Mouse (Mus musculus): ENCODE data around the gene Capn10.
"Not testable (repeated sequence)": the region's sequence is repeated elsewhere in the genome, so short reads cannot be mapped to it uniquely, and the experiment has no call there.

Capn10 gene

DNA sequence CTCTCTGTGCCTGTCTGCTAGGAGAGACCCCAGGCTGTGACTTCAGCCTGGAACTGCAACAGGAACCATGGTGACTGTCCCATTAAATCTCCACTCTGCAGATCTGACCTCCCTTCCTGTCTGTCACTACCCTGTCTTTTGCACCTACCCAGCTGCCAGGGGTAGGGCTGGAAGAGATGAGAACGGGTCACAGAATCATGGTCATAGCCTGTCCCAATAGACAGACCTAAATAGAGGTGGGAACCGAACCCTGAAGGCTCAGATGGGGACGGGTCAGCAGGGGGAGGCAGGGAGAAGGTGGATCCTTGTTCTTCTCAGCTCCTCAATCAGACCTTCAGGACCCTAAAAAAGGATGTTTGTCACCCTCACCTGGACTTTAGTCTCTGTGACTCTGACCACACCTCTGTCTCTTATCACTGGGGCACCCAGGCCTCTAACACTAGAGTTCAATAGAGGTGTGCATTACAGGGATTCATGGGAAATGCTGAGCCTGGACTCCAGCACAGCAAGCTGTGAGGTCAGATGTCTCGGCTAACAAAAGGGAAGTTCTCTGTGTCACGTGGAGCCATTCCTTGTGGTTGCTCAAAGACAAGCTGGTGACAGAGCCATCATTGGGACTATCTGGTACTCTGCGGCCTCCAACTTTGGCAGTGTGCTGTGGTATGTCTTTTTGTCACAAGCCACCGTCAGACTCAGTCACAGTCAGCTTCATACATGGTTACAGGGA lies 13.5 kb upstream of the Capn10 start:
- DNase-seq, result no peak

DNA sequence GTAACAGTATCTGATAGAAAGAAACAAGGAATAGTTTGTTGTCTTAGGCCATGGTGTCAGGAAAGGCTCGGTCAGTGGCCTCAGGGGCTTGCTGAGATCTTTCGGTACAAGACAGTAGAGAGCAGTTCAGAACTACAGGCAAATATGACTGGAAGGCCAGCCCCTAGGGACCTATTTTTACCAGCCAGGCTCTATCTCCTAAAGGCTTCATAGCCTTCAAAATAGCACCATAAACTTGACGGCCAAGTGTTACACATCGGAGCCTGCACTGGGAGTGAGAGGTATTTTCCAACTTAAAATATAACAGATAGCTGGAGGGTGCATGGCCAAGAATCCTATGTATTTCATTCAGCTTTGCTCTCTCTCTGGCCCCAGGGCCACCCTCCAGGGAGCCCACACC lies 12.7 kb upstream of the Capn10 start:
- DNase-seq, result no peak

DNA sequence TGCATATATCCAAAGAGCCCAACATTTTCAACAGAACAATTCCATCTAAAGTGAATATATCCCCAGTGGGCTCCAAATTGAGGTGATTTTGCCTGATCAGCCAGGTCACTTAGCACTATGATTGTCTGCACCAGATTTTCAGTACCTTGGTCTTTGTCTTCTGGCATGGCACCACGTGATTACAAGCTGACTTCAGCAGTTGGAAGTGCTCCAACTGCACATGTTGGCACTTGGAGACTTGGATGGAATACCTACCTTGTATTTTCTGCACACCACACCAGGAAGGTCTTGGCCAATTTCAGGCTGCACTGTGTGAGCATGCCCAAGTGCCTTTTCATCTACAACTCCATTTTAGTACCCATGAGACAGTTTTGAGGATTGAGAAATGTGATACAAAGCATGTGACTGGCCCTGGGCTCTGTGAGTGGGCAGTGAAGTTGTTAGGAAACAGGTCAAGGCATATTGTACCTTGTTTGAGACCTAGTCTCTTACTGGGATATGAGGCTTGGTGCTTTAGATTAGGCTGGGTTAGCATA lies 3.9 kb upstream of the Capn10 start:
- peak; percentile 90 for DNase-seq

DNA sequence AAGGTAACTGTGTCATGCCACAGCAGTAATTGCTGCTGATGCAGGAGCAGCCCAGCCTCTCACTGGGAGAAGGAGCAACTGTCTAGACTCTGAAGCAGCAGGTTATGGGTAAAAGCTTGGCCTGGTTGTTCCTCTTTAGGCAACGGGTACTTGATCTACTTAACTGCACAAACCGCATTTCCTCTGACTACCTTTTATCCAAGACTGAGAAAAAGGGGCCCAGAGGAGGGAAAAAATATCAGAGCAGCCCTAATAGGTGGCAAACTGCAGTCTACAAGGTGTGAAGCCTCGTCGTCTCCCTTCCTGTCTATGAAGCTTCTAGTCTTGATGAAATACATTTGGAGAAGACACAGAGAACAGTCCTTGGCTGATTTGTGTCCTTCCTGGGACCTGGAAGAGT lies 565 bp upstream of the Capn10 start:
- DNase-seq, result no peak

DNA sequence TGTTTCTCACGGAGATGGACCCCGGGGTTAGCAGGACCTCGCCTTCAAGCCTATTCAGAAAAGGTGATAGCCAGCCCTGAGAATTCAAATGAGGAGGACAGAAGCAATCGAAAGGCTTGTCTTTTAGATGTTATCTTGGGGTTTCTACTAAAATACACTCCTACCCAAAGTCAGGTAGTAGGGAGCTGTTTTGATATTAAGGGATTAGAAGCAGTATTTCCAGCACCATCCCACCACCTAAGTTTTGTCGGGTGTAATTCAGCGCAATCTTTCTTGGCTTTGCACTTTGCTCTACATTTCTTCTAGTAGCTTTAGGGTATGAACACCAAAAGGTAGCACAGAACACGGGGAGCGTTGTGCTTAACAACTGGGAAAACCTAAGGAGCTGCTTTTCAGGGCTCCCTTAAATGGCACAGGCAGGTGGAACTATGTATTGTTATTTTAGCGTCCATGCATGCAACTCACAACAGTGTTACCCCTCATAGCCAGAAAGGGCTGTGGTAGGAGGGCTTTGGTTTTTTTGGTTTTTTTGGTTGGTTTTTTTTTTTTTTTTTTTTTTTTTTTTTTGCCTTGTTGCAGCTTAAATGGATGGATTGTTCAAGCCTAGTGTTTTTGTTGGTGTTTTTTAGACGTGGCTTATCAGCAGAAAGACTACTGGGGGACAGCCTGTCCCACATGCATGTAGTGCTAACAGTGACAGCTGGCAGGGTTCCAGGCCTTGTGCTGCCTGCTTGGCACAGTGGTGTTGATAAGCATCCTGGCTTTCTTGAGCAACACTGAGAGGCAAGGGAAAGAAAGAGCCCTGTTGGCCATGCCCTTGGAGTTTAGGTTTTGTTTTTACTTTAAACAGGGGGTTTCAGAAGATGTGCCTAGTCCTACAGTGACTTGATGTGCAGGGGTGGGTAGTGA lies 1.1 kb downstream of the Capn10 start:
- DNase-seq, result peak; percentile 51

DNA sequence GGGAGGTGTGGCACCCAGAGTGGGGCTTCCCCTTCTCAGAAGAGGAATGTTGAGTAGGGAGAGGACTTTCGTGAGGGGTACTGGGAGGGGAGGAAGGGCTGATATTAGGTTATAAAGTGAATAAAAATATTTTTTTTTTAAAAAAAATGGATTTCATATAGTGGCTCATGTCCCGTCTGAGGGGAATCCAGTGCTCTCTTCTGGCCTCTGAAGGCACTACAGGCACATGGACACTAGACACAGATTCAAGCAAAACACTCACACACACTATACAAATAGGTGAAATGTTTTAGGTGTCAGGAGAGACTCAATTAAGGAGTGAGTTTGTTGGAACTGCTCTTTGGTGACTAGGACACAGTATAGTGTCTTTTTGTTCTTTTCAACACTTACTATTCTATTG lies 1.8 kb downstream of the Capn10 start:
- no peak for DNase-seq

DNA sequence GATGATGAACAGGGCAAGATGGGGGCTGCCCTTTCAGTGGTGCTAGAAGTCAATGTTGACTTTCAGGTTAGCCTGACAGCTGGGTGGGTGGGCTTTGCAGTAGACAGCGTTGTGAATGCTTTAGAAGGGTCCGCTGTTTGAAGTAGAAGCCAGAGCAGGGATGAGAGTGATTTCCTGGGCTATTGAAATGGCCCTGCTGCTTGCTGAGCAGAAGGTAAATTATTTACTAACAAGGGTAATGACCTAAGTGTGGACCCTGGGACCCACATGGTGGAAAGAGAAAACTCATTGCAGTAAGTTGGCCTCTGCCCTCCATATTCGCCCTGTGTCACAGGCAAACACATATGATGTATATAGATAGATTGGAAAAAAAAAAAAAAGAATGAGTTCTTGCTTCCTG lies 2.3 kb downstream of the Capn10 start:
- DNase-seq, result peak; percentile 62

DNA sequence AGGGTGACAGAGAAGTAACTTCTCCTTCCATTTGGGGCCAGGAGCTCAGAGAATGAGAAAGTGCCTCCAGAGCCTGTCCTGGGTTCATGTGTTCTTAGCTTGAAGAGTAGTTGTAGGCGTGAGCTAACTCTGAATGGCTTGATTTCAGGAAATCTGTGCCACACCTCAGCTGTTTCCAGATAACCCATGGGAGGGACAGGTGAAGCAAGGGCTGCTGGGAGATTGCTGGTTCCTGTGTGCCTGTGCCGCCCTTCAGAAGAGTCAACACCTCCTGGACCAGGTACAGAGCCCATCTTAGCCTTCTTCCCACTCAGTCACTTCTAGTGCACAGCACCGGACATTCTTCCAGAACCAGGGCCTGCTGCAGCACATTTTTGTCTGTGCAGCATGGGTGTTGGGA lies 3.6 kb downstream of the Capn10 start:
- DNase-seq, result no peak

DNA sequence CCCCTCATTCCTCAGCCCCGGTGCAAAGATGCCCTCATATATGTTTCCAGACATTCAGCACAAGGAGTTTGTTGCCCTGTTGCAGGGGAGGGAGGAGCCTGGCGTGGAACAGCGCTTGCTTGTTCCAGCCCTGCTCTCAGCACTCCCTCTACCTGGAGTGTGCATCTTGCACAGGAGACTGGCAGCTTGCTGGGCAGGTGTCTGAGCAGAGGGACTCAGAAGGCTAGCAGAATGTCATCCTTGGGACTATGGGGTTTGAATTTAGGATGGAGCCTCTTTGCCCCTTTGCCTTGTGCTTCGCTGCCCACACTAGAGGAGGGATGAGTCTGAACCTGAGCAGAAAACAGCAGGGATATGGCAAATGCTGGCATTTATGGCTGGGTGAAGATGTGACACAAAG lies 5.6 kb downstream of the Capn10 start:
- DNase-seq, result no peak

DNA sequence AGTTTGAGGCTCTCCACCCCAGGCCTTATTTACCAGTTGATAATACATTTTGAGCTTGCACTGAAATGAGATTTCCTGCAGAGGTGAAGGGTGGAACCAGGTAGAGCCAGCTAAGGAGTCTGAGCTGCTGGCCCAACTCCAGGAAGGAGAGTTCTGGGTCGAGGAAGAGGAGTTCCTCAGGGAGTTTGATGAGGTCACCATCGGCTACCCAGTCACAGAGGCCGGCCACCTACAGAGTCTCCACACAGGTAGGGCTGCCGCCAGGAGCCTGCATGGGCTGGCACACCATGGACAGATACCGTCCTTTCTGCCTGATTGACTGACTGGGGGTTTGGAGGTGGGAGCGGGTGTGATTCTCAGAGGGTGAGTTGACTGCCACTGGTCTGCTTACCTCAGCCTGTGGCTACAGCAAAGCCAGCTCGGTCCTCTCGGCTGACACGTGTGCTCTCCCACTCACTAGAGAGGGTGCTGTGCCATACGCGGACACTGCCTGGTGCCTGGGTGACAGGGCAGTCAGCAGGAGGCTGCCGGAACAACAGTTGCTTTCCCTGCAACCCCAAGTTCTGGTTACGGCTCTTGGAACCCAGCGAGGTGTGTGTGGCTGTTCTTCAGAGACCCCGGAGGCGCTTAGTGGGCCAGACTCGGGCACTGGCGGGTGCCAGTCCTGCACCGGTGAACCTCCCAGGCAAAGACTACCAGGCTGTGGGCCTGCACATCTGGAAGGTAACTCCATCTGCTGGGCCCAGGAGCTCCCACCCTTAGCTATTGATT lies 9.2 kb downstream of the Capn10 start:
- DNase-seq, result no peak

DNA sequence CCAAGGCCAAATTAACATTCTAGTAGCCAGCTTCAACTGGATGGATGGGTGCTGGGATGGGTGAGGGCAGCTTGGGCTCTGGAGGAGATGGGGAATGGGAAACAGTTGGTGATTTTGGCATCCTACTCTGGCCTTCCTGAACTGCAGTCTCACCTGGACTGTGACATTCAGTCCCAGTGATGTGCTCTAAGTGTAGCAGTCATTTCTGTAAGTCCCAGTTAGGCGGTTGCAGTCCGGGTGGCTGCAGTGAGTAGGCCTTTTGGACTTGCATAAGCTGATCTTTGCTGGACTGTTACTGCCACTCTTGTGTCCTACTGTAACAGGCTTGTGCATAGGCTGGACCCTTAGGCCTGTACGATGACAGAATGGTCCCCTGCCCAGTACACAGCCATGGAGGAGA lies 13.8 kb downstream of the Capn10 start:
- peak; percentile 36 for DNase-seq

DNA sequence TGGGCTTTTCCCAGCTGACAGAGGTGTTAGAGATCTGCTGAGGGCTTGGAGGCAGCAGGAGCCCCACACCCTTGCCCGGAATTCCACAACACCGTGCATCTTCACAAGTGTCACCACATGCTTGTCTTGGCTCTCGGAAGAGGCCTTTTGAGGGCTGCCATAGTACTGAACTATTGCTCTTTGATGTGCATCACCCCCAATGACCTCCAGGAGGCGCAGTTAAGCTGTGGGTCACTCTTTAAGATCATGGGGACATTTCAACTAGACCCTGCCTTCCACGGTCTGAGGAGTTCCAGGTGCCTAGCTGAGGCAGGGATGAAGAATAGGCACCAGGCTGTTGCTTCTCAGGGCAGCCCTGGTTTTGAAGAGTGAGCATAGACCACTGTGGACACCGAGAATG lies 15.2 kb downstream of the Capn10 start:
- no peak for DNase-seq

DNA sequence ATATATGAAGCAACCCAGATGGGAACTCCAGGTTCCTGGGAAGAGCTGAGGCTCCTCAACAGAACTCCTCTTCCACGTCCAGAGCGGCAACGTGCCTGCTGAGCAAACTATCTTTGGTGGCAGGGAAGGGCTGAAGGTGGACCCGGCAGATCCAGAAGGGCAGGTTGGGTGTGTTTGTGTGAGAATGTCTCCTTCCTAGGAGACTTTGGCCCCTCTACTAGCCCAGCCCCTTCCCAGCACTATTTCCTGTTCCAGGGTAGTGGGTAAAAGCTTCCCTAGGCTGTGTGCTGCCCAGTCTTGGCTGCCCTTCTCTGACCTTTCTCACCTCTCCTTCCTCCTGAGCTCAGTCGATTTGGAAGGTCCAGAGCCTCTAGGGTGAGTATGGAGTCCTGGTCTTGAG lies 16.4 kb downstream of the Capn10 start, which contains the start of gene Gpr35:
Gene Gpr35, plus strand, starts transcription at position 259 of the 400 bp plus-strand sequence.
- no peak for DNase-seq

DNA sequence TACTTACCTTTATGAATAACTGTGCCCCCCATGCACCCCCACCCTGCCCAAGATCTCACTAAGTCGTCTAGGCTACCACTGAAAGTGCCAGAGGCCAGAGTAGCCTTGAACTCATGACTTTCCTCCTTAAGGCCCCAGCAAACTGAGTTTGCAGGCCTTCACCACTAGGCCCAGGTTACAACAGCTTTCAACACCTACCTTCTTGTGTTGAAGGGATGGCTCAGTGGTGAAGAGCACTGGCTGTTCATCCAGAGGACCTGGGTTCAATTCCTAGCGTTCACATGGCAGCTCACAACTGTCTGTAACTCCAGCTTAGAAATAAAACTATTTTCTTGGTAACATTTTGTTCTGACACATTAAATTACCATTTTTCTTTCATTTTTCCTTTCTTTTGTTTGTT lies 19.5 kb downstream of the Capn10 start:
- DNase-seq, result no peak

DNA sequence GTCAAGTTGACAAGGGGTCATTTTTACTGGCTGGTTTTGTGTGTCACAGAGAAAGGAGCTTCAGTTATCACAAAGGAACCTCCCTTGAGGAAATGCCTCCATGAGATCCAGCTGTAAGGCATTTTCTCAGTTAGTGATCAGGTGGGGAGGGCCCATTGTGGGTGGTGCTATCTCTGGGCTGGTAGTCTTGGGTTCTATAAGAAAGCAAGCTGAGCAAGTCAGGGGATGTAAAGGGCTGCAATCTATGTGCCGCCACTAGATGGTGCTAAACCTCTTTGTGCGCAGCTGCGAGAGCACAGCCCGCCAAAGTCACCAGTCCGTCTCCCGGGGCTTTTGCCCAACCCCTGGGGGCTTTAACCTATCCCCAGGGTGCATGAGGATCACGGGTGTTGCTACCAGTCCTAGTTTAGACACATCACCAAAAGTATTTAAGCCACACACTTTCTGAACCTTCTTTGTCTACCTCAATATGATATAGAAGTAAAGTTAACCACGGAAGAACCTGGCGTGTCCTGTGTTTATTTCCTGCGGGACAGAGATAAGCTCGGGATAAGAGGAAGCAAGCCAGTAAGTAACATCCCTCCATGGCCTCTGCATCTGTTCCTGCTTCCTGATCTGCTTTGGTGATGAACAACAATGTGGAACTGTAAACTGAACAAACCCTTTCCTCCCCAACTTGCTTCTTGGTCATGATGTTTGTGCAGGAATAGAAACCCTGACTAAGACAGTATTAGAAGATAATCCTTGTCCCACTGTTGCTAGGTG lies 22.6 kb downstream of the Capn10 start:
- DNase-seq, result peak; percentile 80

DNA sequence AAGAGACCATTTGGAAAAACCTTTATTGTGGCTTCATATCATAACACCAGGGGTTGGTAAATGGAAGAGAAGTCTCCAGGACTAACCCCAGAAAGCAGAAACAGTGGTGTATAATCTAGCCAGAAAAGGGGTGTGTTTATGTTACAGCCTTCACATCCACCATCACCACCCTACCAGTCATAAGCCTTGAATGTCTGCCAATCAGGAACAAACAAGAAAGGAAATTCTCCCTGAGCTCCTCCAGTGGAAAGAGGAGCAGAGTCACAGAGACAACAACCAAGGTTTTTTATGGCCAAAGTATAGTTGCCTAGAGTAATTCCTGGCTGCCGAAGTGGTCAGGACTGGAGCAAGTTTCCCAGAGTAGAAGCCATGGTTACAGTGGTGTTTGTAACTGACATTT lies 24.8 kb downstream of the Capn10 start:
- DNase-seq, result no peak

DNA sequence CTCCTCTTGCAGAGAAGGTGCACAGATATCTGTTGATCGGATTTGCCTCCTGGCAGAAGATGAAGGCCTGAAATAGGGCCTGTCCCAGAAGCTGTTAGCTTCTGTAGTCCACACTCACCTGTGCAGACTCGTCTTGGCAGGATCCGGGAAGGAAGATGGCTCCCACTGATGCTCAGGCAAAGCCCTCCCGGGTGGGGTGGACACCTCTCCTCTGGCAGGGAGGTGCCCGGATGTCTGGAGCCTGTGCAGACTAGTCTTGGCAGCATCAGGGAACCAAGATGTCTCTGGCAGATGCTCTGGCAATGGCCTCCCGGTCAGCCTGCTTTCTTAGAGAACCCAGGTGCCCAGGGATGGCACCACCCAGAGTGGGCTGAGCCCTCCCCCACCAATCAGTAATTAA lies 36.6 kb downstream of the Capn10 start:
- DNase-seq, result not testable (repeated sequence)

DNA sequence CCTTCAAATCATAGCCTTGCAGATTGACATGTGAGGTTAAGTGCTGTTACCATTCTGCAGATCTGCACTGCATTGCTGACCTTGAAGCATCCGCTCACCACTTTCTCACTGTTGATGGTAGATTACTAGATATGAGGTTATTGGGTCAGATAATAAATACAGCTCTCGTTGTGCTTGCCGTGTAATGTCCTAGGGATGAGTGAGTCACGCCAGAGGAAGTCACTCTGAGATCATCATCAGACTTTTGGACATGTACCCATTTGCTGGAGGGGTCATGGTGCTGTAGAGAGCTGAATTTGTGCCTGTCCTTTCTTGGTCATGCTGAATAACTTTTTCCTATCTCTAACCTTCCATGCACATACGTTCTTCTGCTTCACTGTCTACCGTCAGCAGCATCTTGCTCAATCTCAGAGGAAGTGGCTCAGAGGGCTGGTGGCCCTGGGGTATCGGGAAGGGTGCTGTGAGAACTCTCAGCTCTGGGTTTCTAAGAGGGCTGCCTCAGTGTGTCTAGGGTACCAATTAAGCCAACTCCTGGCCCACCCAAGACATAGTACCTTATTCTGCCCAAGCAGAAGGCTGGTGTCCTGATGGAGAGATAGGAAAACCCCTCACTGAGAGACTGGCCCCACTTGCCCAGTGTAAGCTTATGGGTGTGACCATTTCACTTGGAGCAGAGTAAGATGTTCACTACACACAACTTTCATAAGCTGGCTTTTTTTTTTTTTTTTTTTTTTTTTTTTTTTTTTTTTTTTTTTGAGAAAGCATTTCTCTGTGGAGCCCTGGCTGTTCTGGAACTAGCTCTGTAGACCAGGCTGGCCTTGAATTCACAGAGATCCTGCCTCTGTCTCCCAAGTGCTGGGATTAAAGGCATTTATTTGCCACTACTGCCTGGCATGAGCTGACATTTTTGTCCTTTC lies 38.0 kb downstream of the Capn10 start:
- DNase-seq, result no peak

DNA sequence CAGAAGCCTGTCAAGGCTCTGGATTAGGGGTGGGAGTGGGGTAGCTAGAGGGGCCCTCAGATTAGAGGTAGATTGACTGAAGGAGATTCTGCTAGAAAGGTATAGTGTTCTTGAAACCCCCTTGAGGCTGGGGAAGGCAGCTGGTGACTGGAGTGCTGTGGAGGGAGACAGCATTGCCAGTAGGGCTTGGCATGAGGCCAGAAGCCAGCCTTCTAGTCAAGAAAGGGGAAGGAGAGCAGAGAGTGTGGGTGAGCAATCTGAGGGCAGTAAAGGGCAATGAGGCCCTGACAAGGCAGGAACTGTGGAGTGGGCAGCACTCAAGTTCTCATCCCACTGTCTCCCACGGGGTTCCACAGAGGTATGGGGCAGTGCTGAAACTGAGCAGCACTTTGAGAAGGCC lies 38.7 kb downstream of the Capn10 start:
- peak; percentile 26 for DNase-seq

DNA sequence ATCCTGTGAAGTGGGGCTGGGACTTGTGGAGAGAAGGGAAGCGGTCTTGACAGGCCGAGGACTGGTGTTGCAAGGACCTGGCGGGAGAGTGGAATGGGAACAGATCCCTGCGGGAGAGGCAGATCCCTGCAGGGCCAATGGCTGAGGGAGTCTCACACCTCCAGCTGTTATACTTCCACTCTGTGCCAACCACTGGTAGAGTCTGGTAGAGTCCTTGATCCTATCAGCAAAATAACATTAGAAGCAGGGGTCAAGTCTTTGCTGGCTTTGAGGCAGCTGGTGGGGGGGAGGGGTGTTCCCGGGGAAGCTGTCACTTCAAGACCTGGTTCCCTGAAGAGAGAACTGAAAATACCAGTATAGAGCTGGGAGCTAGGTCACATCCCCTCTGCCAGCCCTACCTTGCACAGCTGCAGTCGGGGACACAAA lies 42.0 kb downstream of the Capn10 start:
- DNase-seq, result peak; percentile 22

DNA sequence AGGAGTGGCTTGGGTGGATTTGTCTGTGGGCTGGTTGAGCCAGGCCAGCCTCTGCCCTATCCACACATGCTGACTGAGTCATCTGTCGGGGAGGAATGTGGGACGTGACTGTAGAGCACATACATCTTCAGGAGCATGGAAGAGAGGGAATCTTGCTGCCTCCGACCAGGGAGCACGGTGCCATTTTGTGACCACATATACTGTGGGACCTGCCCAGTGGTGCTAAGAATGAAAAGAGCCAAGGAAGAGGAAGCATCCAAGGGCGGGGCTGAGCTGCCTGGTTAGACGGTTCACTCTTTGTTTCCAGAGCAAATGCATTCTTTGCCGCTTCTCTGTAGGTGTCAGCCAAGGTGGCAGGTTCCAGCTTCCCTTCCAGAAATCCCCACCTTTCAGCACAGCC lies 44.5 kb downstream of the Capn10 start:
- DNase-seq, result no peak
